Mouse (Mus musculus): ENCODE measurements around the gene Gm21970.

Gm21970 gene

DNA sequence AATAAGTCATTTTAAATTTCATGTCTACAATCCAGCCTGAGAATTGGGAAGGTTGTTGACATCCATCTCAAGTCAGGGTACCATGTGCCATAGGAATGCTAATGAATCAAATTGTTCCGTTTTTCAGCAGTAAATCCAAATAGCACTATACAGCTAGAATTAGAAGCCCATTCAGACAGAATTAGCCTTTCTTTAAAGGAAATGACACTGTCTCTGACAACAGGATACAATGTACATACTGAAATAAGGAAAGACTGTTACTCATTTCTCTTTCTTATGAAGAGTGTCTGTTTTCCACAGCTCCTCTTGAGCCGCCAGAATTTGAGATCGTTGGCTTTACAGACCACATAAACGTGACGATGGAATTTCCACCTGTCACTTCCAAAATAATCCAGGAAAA lies at the start of gene Gm21970:
Gm21970 (plus strand) TSS at position 301 of the 400 bp plus-strand sequence.
- in situ Hi-C loops (cut with MseI, MboI) = no loop called here

- in situ Hi-C loops (cut with MseI, MboI) = no loop called here
Measured at GRCm38 (mm10) chr16:91346491-91346890, 45.0 kb upstream of the Gm21970 start.

DNA sequence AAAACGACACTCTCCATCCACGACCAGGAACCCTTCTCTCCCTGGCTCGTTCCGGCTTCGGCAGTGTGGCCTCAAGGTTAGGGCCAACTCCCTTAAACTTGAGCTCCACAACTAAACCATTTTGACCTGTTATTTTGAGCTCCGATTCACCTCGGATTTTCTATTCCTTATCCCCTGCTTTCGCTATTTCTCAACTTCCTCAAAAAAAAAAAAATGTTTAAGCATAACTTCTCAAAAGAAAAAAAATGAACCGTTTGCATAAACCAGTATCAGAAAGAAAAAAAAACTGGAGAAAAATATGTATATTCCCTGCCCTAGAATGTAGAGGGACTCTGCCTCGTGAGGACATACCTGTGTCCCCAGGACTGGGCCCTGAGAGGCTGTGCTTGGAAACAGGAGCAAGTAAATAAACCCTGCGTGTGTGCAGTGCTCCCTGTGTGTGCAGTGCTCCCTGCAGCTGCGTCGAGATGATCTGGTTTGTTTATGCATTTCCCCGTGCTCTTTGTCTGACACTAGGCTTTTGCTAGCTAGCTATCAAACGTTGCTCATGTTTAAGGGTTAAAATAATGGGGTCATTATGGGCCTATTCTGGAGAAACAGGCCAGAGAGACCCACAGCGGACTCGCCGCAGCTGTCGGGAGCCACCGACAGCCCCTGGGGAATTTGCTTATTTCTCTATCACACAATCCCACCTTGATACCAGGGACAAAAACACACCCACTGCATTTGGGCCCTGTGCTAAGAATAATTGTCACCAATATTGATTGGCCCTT lies 43.8 kb upstream of the Gm21970 start:
- in situ Hi-C loops (cut with MseI, MboI) = no loop called here

GRCm38 (mm10) chr16:91348264-91348565 lies 43.3 kb upstream of the Gm21970 start:
- in situ Hi-C loops (cut with MseI, MboI) = no loop called here

DNA sequence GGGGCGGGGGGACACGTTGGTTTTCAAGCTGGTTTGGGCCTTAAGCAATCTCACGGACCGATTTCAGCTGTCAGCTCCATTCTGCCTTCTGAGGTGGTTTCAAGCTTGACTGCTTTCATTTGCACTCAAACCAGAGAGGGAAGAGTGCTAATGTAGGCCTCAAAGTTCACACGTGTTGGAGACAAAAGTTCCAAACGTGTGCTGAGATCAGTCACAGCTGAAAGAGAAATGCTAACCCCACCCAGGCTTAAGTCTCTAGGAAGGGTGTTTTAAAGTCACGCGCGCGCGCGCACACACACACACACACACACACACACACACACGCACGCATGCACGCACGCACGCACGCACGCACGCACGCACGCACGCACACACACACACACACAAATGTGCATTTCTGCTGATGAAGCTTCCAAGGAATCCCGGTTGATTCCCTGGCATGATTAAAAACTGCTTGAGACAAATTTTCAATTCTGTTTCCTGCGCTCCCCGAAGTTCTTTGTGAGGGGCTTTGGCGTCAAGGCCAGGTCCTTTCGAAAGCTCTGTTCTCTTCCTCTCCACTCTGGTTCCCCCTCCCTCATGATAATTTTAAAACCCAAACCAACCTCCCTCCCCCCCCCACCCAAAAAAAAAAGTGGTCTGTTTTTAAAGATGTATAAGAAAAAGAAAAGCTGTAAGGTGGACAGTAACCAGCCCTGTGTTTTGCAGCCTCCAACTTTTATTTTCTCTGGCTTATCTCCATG lies 42.8 kb upstream of the Gm21970 start:
- in situ Hi-C loops (cut with MseI, MboI) = no loop called here

DNA sequence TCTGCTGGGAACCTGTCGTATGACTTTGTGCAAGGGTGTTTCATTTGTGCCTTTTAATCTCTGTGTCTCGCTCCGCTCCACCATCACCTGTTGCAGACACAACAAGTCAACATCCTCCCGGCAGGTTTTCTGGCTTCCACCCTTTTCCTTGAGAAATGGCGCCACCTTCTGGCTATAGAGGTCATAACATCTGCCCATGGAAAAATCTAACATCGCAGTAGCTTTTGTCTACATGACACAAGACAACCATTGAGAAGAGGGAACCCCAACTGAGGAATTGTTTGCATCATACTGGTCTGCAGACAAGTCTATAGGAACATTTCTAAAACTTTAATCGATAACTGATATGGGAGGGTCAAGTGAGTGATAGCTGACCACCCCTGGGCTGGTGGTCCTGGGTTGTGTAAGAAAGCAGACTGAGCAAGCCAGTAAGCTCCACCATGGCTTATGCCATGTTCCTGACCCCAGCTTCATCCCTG lies 39.4 kb upstream of the Gm21970 start:
- in situ Hi-C loops (cut with MseI, MboI) = loop anchor here (5.0 to 10.0 kb wide), 3 partner anchors 135 to 270 kb away; no protein-coding TSS in a partner anchor

GRCm38 (mm10) chr16:91352749-91353148 lies 38.8 kb upstream of the Gm21970 start:
- in situ Hi-C loops (cut with MseI, MboI) = loop anchor here (5.0 to 10.0 kb wide), 3 partner anchors 135 to 270 kb away; no protein-coding TSS in a partner anchor

GRCm38 (mm10) chr16:91353177-91353576 lies 38.3 kb upstream of the Gm21970 start:
- in situ Hi-C loops (cut with MseI, MboI) = loop anchor here (5.0 to 10.0 kb wide), 3 partner anchors 136 to 271 kb away; no protein-coding TSS in a partner anchor

GRCm38 (mm10) chr16:91353638-91354037 lies 37.9 kb upstream of the Gm21970 start:
- in situ Hi-C loops (cut with MseI, MboI) = loop anchor here (5.0 to 10.0 kb wide), 3 partner anchors 136 to 271 kb away; no protein-coding TSS in a partner anchor

DNA sequence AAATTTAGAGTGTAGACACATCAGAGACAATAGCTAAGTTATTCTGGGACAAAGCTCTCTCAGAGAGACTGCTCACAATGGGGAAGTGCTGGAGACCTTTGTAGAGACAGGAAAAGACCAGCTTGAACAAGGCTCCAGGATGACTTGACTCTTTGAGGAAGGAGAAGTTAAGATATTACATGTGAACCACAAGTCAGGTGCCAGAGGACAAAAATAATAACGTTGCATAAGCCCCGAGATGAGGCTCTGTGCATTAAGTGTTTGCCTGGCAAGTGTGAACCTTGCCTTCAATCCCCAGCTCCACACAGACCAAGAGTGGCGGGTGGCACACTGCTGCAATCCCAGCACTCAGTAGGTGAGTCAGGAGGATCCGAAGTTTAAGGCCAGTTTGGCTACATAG lies 36.9 kb upstream of the Gm21970 start:
- in situ Hi-C loops (cut with MseI, MboI) = loop anchor here (5.0 to 10.0 kb wide), 3 partner anchors 137 to 272 kb away; no protein-coding TSS in a partner anchor

DNA sequence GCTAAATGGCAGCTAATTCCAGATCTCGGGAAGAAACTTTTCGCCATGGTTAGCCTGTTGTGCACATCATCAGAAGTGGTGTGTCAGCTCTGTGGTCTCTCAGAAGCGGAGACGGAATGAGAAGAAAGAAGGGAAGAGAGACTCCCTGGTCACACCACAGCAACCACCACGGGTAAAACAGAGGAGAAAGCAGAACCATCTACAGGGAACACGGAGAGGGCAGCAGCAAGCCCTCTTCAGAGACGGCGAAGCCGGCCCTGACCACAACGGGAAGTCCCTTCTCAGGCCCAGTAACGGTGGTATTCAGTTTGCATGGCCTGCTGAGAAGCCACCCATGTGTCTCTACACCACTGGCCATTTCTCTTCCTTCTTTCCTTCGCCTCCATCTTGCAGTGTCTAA lies 36.4 kb upstream of the Gm21970 start:
- in situ Hi-C loops (cut with MseI, MboI) = loop anchor here in 1 of 2 experiments (10.0 kb wide), 1 partner anchor 270 kb away; no protein-coding TSS in a partner anchor

DNA sequence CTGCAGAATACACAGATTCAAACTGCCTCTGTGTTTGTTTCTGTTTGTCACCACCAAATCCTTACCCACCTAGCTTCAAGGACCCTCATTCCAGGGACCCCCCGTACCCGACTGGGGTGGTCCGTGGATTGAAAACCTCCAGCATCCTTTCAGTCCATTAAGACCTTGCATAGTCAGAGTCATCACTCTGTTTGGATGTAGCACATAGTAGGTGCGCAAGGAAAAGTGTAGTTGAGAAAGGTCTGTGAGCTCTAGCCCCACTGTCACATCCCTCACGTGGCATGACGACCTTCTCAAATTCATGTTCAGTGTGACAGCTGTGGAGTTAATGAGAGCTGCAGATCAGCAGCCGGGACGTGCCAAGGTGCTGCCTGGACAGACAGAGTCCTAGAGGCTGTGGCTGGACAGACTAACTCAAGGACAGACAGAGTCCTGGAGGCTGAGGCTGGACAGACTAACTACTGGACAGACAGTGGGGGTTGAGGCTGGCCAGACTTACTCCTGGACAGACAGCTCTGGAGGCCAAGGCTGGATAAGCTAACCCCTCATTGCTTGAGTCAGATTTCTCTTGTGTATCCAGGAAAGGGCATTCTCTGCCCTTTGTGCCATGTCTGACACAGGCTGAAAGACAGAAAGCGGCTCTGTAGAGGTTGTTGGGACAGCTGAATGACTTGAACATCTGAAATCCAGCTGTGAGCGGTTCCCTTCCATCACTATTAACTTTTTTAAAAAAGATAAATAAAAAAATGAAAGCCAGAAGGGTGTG lies 34.6 kb upstream of the Gm21970 start:
- in situ Hi-C loops (cut with MseI, MboI) = loop anchor here in 1 of 2 experiments (10.0 kb wide), 1 partner anchor 272 kb away; no protein-coding TSS in a partner anchor

DNA sequence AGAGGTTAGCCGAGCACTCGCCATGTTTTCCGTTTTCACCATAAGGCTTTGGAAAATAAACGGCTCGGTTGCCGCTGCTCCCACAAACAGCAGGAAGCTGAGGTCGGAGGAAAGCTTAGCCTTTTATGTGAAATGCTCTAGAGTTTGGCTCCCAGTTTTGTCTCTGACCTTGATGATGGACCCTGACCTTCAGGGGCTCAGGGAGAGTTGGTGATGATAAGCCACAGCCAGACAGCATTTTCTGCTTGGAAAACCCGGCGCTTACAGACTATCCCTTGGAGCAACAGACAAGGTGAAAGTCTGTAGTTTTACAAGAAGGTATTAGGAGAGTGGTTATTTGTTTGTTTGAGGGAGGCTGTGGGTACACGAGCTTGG lies 34.0 kb upstream of the Gm21970 start:
- in situ Hi-C loops (cut with MseI, MboI) = loop anchor here in 1 of 2 experiments (10.0 kb wide), 1 partner anchor 273 kb away; no protein-coding TSS in a partner anchor

- in situ Hi-C loops (cut with MseI, MboI) = loop anchor here in 1 of 2 experiments (10.0 kb wide), 1 partner anchor 274 kb away; no protein-coding TSS in a partner anchor
Measured at GRCm38 (mm10) chr16:91358555-91358954, 33.0 kb upstream of the Gm21970 start.

DNA sequence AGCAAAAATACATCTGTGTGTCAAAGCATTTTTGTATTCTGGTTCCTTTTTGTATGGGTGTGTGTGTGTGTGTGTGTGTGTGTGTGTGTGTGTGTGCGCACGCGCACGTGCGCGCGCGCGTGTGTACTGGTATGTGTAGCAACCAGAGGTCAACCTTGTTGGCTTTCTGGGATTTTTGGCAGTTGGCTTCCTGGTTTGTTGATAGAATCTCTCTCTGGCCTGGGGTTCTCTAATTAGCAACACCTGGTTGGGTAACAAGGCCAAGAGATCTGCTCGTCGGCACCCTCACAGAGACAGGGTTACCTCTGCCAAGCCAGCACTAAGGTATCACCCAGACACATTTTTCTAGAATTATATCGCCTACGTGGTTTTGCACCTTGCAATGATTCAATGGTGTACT lies 32.0 kb upstream of the Gm21970 start:
- in situ Hi-C loops (cut with MseI, MboI) = loop anchor here in 1 of 2 experiments (10.0 kb wide), 1 partner anchor 275 kb away; no protein-coding TSS in a partner anchor

DNA sequence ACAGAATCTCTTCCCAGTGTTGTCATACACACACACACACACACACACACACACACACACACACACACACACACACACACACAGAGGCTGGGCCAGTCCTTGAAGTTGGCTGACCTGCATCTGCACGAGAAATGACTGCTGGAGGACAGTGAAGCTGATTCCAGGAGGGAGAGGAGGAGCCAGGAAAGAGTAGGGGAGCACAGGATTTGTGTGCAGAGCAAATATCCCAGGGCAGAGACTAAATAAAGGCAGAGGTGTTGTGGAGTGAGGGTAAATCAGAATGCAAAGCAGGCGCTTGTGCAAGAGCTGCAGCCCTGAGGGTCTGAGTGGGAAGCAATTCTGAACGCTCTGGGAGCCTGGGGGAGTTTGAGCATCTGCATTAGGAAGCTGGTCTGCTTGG lies 31.4 kb upstream of the Gm21970 start:
- in situ Hi-C loops (cut with MseI, MboI) = no loop called here

DNA sequence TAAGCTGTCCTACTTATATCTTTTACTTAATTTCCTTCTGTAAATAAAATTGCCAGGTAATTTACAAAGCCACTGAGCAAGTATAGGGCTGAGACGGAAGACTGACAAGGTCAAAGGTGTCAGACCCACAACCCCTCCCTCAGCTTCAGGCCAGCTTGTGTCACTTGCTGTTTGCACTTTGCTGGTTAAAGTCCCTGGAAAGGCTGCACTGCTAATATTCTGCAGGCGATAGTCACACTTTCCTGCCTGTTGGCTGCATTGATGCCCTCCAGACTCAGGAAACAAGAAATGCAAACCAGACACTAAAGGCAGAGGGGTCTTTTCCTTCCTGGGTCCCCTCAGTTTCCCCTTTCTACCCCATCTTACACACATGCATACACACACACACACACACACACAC lies 29.5 kb upstream of the Gm21970 start:
- in situ Hi-C loops (cut with MseI, MboI) = no loop called here

GRCm38 (mm10) chr16:91362616-91363272 lies 28.8 kb upstream of the Gm21970 start:
- in situ Hi-C loops (cut with MseI, MboI) = no loop called here

GRCm38 (mm10) chr16:91363483-91363882 lies 28.0 kb upstream of the Gm21970 start:
- in situ Hi-C loops (cut with MseI, MboI) = no loop called here

GRCm38 (mm10) chr16:91366567-91366966 lies 25.0 kb upstream of the Gm21970 start:
- in situ Hi-C loops (cut with MseI, MboI) = no loop called here

DNA sequence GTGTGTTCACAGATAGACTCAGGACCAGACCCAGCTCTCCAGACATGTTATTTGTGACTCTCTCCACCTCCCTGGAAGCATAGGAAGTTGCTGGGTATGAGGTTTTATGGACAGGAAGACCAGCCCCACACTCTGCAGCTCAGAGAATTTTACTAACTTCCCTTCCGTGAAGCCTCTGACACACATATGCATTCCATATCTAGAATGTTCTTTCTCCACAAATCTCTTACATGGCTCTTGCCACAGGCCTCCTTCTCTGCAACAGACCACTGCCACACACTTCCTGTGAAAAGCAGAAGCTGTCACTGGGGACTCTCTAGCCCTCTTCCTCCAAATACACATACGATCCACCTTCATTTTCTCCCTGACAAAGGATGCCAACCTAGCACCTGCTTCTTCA lies 24.5 kb upstream of the Gm21970 start:
- in situ Hi-C loops (cut with MseI, MboI) = no loop called here
